Mouse (Mus musculus): Measurements from ENCODE around the gene Hspbap1. TPM values are rescaled to one million over a fixed set of nuclear protein-coding genes. Genes with fewer than 3 reads are reported as not detected.

Hspbap1 gene
- polyA plus RNA-seq, 1 experiment from 2014 or later = 15.8 TPM

DNA sequence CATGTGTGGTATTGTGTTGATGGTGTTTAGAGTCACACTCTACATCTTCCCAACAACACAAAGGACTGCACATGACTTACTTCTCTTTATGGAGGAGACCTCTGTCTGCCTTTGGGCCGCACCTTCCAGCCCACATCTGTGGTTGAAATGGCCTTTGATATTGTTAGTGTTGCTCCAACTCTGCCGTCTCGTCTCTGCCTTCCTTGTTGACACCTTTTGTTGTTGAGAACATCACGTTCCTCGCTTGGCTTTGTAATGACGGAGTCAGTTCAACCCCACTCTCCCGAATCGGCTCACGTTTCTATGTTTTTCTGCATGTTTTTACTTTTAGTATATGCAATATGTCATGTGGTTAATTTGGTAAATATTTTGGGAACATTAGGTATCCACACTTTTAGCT is 10.9 kb downstream of the Hspbap1 start:
- Histone ChIP-seq H3K9ac (replicated peaks; ENCODE audit: low read depth, low read length) (no peak overlapping the region), H3K27ac (ENCODE audit: low read length) (no peak overlapping the region), H3K9me3 (ENCODE audit: control insufficient read depth, low read depth, low read length) (no peaks in the 10 kb centered on the region), H3K4me1 (ENCODE audit: control insufficient read depth, insufficient read depth, low read length) (no peaks in the 10 kb centered on the region), H3K27me3 (ENCODE audit: control insufficient read depth, insufficient read depth, low read length) (no peaks in the 10 kb centered on the region), H3K36me3 (ENCODE audit: control insufficient read depth, insufficient read depth, low read length) (no peaks in the 10 kb centered on the region), H3K4me3 (ENCODE audit: low read depth, low read length) (no peak overlapping the region), H3K4me2 (replicated peaks; ENCODE audit: low read depth, low read length) (no peak overlapping the region)
- ATAC-seq (ENCODE audit: insufficient number of reproducible peaks, insufficient read depth, low FRiP score, low read depth) = no peak
- 91% methylated on average over 9 of the region's 9 CpGs for WGBS

DNA sequence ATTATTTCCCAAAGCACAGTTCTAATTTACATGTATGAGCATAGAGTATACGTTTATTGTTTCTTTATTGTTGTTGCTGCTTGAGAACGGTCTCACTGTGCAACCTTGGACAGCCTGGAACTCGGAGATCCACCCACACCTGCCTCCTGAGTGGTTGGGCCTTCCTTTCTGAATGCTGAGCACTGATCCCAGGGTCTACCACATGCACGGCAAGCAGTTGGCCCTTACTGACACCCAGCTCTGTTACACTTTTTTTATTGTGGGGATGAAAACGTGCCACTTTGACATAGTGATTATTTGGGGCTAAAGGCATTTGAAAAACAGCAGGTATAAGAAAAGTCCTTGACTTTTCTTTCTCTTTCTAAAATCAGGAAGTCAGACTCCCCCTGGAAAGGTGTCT is 11.5 kb downstream of the Hspbap1 start:
- 84% methylated on average over 5 of the region's 5 CpGs for WGBS
- no peaks in the 10 kb centered on the region for H3K27me3 ChIP-seq (ENCODE audit: control insufficient read depth, insufficient read depth, low read length)
- H3K9me3 ChIP-seq (ENCODE audit: control insufficient read depth, low read depth, low read length) = no peaks in the 10 kb centered on the region
- no peak overlapping the region for H3K9ac ChIP-seq (replicated peaks; ENCODE audit: low read depth, low read length)
- H3K27ac ChIP-seq (ENCODE audit: low read length) = no peak overlapping the region
- H3K4me2 ChIP-seq (replicated peaks; ENCODE audit: low read depth, low read length) = no peak overlapping the region
- ATAC-seq (ENCODE audit: insufficient number of reproducible peaks, insufficient read depth, low FRiP score, low read depth) = no peak
- no peaks in the 10 kb centered on the region for H3K36me3 ChIP-seq (ENCODE audit: control insufficient read depth, insufficient read depth, low read length)
- no peak overlapping the region for H3K4me3 ChIP-seq (ENCODE audit: low read depth, low read length)
- no peaks in the 10 kb centered on the region for H3K4me1 ChIP-seq (ENCODE audit: control insufficient read depth, insufficient read depth, low read length)

DNA sequence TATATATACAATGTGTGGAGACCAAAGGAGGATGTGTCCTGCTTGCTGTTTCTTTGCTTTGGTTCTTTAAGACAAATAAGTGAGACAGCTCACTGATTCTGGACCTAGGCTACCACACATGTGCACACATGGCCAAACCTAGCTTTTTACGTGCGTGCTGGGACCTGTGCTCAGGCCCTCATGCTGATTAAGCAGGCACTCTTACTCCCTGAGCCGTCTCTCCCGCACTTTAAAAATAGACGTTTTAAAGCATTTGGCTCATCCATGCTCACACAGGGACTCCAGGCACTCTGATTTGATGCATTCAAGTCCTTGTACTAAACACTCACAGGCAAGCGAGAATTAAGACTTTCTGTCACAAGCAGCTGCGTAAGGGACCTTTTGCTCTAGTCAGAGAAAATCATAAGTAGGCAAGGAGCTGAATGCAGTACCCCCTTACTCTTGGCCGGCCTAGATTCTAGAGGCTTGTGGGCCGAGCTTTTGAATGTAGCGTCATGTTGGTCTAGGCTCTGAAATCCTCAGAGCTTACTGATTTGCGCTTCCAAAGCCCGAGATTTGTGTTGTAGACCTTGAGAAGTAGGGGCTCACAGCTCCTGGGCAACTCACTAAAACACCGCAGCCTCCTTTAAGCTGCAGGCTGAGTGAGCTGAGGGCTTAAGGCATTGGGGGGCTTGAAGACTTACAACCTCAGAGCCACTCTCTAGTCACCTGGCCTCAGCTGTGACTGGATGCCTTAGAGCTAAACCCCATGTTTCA is 12.5 kb downstream of the Hspbap1 start:
- no peaks in the 10 kb centered on the region for H3K27me3 ChIP-seq (ENCODE audit: control insufficient read depth, insufficient read depth, low read length)
- no peak overlapping the region for H3K27ac ChIP-seq (ENCODE audit: low read length)
- no peak overlapping the region for H3K4me3 ChIP-seq (ENCODE audit: low read depth, low read length)
- H3K9me3 ChIP-seq (ENCODE audit: control insufficient read depth, low read depth, low read length) = no peaks in the 10 kb centered on the region
- 89% methylated on average over 13 of the region's 13 CpGs for WGBS
- H3K4me1 ChIP-seq (ENCODE audit: control insufficient read depth, insufficient read depth, low read length) = no peaks in the 10 kb centered on the region
- no peak overlapping the region for H3K9ac ChIP-seq (replicated peaks; ENCODE audit: low read depth, low read length)
- no peaks in the 10 kb centered on the region for H3K36me3 ChIP-seq (ENCODE audit: control insufficient read depth, insufficient read depth, low read length)
- H3K4me2 ChIP-seq (replicated peaks; ENCODE audit: low read depth, low read length) = no peak overlapping the region
- no peak for ATAC-seq (ENCODE audit: insufficient number of reproducible peaks, insufficient read depth, low FRiP score, low read depth)

DNA sequence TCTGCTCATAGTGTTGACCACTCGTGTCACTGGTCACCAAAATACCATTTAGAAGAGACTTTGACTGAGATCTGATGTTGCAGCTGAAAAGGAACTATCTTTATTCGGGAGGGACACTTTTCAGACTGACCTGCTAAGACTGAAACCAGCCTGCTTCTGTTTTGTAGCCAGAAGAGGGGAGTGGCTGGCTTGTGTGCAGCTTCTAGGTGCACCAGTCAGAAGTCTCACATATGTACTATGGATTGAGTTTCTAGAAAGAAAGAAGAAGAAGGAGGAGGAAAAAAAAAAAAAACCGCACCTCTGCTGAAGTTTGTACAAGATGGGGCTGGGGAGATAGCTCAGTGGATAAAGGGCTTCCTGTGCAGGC is 13.0 kb downstream of the Hspbap1 start:
- H3K4me3 ChIP-seq (ENCODE audit: low read depth, low read length) = no peak overlapping the region
- no peaks in the 10 kb centered on the region for H3K36me3 ChIP-seq (ENCODE audit: control insufficient read depth, insufficient read depth, low read length)
- no peak overlapping the region for H3K9ac ChIP-seq (replicated peaks; ENCODE audit: low read depth, low read length)
- no peaks in the 10 kb centered on the region for H3K4me1 ChIP-seq (ENCODE audit: control insufficient read depth, insufficient read depth, low read length)
- H3K4me2 ChIP-seq (replicated peaks; ENCODE audit: low read depth, low read length) = no peak overlapping the region
- WGBS = 84% methylated on average over 3 of the region's 3 CpGs
- H3K9me3 ChIP-seq (ENCODE audit: control insufficient read depth, low read depth, low read length) = no peaks in the 10 kb centered on the region
- no peaks in the 10 kb centered on the region for H3K27me3 ChIP-seq (ENCODE audit: control insufficient read depth, insufficient read depth, low read length)
- H3K27ac ChIP-seq (ENCODE audit: low read length) = no peak overlapping the region
- ATAC-seq (ENCODE audit: insufficient number of reproducible peaks, insufficient read depth, low FRiP score, low read depth) = no peak

DNA sequence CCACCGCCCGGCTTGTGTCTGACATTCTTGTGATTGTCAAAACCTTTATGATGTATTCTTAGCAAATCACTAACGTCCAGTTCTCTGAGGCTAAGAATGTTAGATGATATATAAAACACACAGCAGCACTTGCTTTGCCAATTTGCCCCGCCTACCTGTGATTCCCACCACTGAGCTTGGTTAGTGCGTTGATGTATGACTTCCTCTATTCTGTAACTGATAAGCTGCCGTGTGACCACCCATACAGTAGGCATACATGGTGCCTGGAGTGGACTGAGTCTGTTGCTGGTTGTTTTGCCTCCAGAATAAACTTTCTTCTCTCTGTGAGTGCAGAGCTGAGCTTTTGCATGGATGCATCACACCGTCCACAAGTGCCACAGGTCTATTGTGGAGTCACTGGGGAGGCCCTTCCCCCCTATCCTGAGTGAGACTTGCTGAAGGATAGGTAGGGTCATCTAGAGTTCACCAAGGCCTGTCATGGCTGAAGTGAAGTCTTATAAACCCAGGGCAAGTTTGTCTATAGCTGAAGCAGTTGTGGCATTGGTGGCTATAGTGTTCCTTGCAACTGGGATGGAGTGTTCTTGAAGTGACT is 14.1 kb downstream of the Hspbap1 start:
- no peak overlapping the region for H3K4me2 ChIP-seq (replicated peaks; ENCODE audit: low read depth, low read length)
- no peak for ATAC-seq (ENCODE audit: insufficient number of reproducible peaks, insufficient read depth, low FRiP score, low read depth)

DNA sequence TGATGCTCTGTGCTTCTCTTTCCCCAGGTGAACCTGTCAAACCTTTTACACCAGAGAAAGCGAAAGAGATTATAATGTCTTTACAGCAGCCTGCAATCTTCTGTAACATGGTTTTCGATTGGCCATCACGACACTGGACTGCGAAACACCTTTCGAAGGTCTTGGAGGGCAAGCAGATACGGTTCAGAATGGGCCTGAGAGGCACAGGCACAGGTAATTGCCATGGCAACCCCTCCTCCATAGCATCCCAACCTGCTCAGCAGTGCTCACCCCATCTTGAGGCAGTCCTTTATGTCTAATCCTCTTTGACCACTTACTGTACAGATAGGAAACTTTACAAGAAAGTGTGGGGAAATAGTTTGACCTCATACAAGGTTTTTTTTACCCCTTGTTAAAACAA is 17.0 kb downstream of the Hspbap1 start:
- H3K4me1 ChIP-seq (ENCODE audit: control insufficient read depth, insufficient read depth, low read length) = no peaks in the 10 kb centered on the region
- WGBS = 72% methylated on average over 6 of the region's 6 CpGs
- H3K9me3 ChIP-seq (ENCODE audit: control insufficient read depth, low read depth, low read length) = no peaks in the 10 kb centered on the region
- no peak overlapping the region for H3K4me3 ChIP-seq (ENCODE audit: low read depth, low read length)
- H3K27ac ChIP-seq (ENCODE audit: low read length) = no peak overlapping the region
- no peak overlapping the region for H3K9ac ChIP-seq (replicated peaks; ENCODE audit: low read depth, low read length)
- no peaks in the 10 kb centered on the region for H3K36me3 ChIP-seq (ENCODE audit: control insufficient read depth, insufficient read depth, low read length)
- ATAC-seq (ENCODE audit: insufficient number of reproducible peaks, insufficient read depth, low FRiP score, low read depth) = no peak
- no peak overlapping the region for H3K4me2 ChIP-seq (replicated peaks; ENCODE audit: low read depth, low read length)
- no peaks in the 10 kb centered on the region for H3K27me3 ChIP-seq (ENCODE audit: control insufficient read depth, insufficient read depth, low read length)

More for the DNA sequence above, 14.1 kb downstream of the Hspbap1 start:
- H3K27me3 ChIP-seq (ENCODE audit: control insufficient read depth, insufficient read depth, low read length) = no peaks in the 10 kb centered on the region
- no peaks in the 10 kb centered on the region for H3K36me3 ChIP-seq (ENCODE audit: control insufficient read depth, insufficient read depth, low read length)
- WGBS = 54% methylated on average over 7 of the region's 7 CpGs
- no peaks in the 10 kb centered on the region for H3K9me3 ChIP-seq (ENCODE audit: control insufficient read depth, low read depth, low read length)
- no peak overlapping the region for H3K27ac ChIP-seq (ENCODE audit: low read length)
- H3K4me3 ChIP-seq (ENCODE audit: low read depth, low read length) = no peak overlapping the region
- no peaks in the 10 kb centered on the region for H3K4me1 ChIP-seq (ENCODE audit: control insufficient read depth, insufficient read depth, low read length)
- no peak overlapping the region for H3K9ac ChIP-seq (replicated peaks; ENCODE audit: low read depth, low read length)

DNA sequence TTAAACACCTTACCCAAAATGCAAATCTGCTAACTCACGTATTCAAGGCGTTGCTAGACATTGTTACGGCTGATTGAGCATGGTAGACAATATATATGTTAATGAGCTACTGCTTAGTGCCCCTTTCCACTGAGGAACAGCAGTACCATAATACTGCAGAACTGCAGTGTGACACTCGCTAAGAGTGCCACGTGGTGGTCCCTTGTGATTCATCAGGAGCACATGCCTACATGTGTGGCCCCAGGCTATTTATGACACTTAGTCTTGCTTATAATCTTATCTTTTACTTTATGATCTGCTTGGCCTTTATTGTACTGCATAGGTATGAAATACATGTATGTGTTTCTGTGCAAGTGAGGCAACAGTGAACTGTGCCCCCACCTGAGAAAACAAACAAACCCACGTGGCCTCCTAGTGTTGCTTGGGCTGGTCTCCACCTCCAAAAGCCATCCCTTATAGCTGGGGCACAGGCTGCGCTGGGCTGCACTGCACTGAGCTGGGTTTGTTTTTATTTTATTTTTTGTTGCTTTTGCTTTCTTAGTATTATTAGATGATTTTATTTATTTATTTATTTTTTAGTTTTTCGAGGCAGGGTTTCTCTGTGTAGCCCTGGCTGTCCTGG is 17.5 kb downstream of the Hspbap1 start:
- Histone ChIP-seq H3K4me2 (replicated peaks; ENCODE audit: low read depth, low read length) (no peak overlapping the region), H3K4me3 (ENCODE audit: low read depth, low read length) (no peak overlapping the region), H3K9me3 (ENCODE audit: control insufficient read depth, low read depth, low read length) (no peaks in the 10 kb centered on the region), H3K36me3 (ENCODE audit: control insufficient read depth, insufficient read depth, low read length) (no peaks in the 10 kb centered on the region), H3K4me1 (ENCODE audit: control insufficient read depth, insufficient read depth, low read length) (no peaks in the 10 kb centered on the region), H3K9ac (replicated peaks; ENCODE audit: low read depth, low read length) (no peak overlapping the region), H3K27ac (ENCODE audit: low read length) (no peak overlapping the region), H3K27me3 (ENCODE audit: control insufficient read depth, insufficient read depth, low read length) (no peaks in the 10 kb centered on the region)
- ATAC-seq (ENCODE audit: insufficient number of reproducible peaks, insufficient read depth, low FRiP score, low read depth) = no peak
- WGBS = 87% methylated on average over 8 of the region's 8 CpGs

DNA sequence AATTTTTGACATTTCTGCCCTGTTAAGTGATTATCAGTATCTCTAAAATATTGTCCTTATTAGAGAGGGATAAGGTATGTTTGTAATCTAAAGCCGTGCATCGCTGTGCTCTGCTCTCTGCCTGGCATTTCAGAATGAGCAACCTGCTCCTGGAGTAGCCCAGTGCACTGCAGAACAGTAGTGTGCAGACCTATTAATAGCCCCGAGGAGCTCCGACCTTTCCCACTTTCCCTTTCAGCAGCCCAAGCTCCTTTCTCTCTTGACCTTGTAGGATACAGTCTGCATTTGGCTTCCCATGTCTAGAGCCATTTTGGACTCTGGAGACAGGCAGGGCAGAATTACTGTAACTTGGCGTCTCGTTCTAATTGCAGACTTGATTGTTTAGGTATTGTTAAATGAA is 18.2 kb downstream of the Hspbap1 start:
- H3K9me3 ChIP-seq (ENCODE audit: control insufficient read depth, low read depth, low read length) = no peaks in the 10 kb centered on the region
- 89% methylated on average over 6 of the region's 6 CpGs for WGBS

More for the DNA sequence above, 18.2 kb downstream of the Hspbap1 start:
- H3K27me3 ChIP-seq (ENCODE audit: control insufficient read depth, insufficient read depth, low read length) = no peaks in the 10 kb centered on the region
- no peak for ATAC-seq (ENCODE audit: insufficient number of reproducible peaks, insufficient read depth, low FRiP score, low read depth)
- H3K9ac ChIP-seq (replicated peaks; ENCODE audit: low read depth, low read length) = no peak overlapping the region
- no peaks in the 10 kb centered on the region for H3K36me3 ChIP-seq (ENCODE audit: control insufficient read depth, insufficient read depth, low read length)
- no peak overlapping the region for H3K4me3 ChIP-seq (ENCODE audit: low read depth, low read length)
- no peak overlapping the region for H3K4me2 ChIP-seq (replicated peaks; ENCODE audit: low read depth, low read length)
- H3K4me1 ChIP-seq (ENCODE audit: control insufficient read depth, insufficient read depth, low read length) = no peaks in the 10 kb centered on the region
- no peak overlapping the region for H3K27ac ChIP-seq (ENCODE audit: low read length)

All from stomach, embryonic 14.5 days (tissue).